Mouse (Mus musculus) retina, adult 2 months (tissue): ENCODE data around the gene Hoxb8.

Source experiments
- DNase-seq: peaks from one replicate; pipeline ENCODE4 v3.0.0-alpha.2; 2012; ENCODE audit warnings: low read depth, low spot score

Hoxb8 gene

DNA sequence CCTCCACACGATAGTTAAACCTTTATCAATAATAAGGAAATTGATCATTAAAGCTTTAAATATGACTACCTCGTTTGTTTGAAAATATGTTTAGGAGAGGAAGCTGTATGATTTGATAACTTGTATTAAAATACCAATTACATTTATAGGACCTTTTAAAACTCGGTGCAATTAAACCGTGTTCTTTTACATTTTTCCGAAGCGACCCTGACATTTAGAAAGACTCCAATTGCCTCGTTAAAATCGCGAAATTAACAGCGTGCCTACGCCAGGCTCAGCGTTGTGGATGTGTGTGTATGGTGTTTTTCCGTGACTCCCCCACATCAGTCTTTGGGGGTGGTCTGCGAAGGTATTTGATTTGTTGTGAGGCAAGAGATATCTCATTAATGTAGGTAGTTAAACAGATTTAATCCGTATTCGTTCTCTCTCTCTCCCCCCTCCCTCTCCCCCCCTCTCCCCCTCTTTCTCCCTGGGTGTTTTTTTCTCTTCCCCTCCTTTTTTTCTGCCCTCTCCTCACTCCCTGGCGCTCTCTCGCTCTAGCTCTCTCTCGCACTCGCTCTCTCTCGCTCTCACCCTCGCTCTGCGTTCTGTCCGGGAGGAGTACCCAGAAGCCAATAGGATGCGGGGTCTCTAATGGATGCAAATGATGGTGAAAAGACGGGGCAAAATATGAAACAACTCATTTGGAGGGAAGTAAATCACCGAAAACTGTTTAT lies at the start of gene Hoxb8:
TSS of gene Hoxb8 (plus strand) at position 51 of the 716 bp plus-strand sequence.
- DNase-seq: no peak

DNA sequence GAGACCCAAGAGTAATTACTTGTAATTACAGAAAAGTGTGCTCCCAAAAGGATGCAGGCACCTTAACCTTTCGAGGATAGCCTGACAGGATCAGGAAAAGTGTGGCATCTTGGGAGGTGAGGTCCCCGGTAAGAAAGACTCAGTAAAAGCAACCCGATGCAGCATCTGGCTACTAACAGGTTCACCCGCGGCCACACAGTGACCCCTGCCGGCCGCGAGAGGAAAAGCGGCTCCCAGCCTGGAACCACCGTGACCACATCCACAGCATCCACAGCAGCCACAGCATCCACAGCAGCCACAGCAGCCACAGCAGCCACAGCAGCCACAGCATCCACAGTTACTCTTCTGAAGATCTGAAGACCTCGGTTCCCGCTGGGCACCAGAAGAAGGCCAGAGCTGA lies 46.8 kb upstream of the Hoxb8 start:
- no peak for DNase-seq

DNA sequence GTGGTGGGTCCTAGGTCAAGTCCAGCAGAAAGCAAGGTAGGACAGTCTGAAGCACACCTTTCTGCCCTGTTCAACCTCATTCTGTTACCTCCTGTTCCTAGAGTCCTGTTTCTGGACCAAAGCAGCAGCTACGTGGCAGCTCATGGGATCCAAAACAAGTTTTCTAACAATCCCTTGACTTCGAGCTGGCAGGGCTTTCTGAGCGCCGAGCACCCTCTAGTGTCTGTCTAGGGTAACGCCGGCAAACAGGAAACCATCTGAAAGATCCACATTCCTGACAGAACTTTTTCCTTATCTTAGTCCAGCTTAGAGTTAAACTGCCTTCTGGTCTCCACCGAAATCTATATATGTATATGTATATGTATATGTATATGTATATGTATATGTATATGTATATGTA lies 41.5 kb upstream of the Hoxb8 start:
- DNase-seq: no peak

DNA sequence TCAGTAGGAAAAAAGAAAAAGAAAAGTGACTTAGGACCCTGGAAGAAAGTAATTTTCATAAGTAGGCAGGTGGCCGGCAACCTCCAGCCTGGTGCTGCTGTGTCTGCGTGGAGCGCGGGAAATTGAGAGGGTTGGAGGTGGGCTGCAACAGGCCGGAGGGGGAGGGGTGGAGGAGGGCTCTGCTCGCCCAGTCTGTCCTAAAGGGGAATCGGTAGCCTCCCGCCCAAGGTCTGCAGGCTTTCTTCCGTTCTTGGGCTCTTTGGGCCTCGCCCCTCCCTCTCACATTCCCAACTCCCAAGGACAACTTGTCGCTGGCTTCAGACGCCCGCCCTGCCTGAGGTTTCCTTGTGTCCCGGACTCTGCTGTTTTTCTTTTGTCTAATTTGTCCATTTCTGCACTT lies 30.8 kb upstream of the Hoxb8 start:
- no peak for DNase-seq

DNA sequence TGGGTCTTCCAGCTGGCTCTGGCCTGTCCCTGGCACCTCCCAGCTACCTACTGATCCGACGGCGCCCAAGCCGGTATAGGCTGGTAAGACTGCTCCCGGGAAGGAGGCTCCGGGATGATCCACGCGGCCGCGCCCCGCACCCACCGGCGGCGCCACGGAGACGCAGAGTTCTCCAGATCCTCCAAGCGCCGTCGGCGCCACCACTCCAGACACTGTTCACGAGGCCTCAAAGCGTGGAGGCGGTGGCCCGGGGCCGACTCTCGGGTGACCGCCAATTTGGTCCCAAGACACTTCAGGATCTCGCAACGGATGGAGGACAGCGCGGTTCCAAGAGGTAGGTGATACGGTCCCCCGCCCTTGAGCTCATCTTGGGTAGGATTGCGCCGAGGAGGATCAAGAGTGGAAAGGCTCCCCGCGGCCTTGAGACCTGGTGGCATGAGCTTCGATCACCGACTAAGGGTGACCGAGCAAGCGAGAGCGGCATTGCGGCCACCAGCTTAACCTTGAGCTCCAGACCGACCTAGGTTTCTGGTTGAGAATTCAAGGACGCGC lies 30.1 kb upstream of the Hoxb8 start:
- no peak for DNase-seq

DNA sequence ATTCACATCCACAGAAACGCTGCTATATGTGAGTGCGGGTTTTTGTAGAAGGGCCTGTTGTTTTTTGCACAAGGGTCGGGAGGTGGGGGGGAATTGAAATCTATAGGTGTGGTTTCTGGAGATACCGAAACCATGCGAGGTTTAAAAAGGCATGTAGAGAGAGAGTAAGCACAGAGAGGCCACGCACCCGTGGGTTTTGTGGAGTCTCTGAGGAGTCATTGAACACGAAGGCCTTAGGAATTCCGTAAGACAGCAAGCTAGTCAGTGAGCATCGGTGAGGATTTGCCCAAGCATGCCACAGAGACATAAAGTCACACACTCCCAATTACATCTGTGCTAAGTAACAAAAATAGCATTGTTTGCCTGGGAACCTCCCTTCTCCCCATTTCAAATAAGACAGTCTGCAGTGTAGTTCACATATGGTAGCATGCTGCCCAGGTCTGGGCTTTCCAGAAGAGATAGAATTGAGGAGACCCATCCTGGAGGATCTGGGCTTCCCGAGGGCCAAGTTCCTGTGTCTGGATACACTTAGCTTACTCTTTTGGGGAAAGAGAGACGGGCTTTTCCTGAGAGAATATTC lies 29.1 kb upstream of the Hoxb8 start:
- no peak for DNase-seq

DNA sequence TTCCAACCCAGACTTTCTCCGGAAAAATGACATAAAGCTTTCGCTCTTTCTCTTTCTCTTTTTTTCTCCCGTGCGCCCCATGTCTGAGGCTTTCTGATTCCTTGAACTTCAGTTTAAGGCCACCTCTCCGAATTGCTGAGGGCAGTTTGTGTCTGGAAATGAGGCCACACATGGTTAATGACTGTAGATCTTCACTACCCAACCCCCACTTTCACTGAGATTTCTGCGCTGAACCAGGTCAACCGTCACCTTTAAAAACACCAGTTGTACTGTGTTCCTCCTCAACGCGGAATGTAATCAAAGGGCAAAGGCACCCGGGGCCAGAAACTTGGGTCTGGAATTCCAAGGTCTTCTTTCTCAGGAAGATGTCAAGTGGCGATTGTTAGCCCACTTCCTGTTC lies 27.5 kb upstream of the Hoxb8 start:
- no peak for DNase-seq

DNA sequence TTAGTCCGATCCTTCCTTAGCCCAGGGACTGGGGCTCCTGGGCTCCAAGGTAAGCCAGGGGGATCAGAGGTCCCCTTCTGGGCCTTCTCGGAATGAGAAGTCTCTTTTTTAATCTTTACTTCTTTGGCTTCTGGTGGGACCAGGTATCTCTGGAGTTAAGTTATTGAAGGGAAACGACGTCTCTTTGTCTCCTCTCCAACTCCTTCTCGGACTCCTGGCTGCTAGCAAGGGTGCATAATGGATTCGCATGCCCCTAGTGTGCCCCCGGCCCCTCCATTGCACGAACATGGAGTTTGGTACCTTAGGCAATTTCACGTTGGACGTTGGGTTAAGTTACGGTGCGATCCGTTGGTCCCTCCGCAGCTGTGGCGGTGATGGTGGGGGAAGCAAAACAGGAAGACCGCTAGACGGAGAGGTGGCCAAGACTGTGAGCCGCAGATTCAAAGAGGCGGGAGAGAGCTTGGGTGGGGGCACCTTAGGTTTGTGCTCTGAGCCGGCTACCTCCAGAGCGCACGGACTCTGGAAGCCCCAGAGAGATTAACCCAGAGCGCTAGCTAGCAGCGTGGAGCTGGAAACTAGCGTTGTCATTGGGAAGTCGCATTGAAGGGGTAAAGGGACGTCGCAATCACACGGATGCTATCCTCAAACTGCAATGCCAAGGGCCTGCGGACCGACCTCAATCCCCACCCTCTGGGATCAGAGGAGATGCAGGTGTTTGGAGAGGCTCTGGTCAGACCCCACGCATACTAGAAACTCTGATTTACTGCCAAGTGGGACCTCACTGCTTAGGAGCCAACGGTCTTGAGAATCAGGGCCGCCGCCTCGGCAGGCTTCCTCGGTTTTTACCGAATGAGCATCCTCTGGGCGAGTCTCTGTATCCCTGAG lies 26.4 kb upstream of the Hoxb8 start:
- DNase-seq: no peak

DNA sequence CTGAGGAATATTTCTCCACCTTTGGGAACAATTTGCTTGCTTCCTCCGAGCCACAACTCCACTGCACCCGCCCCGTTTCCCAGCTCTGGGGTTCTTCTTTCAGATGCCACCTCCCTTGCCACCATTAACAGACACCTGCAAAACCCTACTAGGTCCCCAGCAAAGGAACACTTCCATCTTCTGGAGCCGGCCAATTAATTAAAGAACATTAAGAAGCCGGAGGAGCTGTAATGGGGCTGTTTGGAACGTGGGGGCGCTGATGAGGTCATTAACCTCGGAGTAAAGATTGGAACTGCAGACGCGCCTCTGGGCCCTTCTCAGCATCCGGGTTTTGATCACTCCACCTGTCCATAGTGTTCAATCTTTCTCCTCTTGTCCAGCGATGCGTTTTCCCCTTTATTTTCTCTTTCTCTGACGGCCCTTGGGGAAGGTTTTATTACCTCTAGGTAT lies 25.7 kb upstream of the Hoxb8 start:
- no peak for DNase-seq

DNA sequence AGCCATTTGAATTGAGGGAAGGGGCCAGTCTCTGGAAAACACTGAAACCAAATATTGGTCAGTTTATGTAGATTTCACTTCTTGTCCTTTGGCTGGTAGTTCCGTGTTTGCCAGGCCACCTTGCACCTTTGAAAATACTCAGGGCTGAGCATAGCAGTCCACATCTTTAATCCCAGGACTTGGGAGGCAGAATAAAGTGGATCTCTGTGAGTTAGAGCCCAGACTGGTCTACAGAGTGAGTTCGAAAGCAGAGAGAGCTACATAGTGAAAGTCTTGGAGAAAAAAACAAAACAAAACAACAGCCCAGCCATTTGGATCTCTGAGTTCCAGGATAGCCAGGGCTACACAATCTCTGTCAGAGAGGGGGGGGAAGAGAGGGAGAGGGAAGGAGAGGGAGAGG lies 24.6 kb upstream of the Hoxb8 start:
- no peak for DNase-seq

DNA sequence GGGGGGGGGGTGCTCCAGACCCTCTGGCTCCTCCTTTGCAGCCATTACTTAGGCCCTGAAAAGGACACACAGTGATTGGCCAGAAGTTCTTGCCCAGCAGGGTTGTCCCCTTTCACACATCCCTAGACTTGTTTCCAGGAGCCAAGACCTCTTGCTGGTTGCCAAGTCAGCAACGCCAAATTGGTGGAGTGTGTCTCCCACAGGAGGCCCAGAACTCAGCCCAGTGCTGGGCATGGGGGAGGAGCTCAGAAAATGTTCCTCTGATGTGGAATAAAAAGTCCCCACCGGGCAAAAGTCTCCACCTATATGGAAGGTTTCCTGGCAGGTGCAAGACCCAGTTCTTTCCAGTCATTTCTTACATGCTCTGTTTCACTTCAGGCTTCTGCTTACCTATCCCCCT lies 22.7 kb upstream of the Hoxb8 start:
- DNase-seq: no peak

DNA sequence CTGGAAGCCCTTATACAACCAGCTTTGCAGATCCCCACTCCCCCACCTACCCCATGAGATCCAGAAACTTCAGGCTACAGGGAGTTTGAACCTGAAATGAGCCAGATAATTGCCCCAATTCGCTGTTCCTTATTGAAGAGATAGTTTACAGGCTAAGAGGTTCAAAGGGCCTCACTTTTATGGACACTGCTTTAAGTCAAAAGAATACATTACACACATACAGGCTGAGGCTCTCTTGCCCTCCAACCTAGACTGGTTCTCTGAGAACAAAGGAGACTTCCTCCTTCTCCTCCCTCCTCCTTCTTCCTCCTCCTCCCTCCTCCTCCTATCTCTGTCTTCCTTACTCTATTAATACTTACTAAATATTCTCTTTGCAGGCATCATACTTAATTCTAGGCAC lies 22.2 kb upstream of the Hoxb8 start:
- DNase-seq: no peak

DNA sequence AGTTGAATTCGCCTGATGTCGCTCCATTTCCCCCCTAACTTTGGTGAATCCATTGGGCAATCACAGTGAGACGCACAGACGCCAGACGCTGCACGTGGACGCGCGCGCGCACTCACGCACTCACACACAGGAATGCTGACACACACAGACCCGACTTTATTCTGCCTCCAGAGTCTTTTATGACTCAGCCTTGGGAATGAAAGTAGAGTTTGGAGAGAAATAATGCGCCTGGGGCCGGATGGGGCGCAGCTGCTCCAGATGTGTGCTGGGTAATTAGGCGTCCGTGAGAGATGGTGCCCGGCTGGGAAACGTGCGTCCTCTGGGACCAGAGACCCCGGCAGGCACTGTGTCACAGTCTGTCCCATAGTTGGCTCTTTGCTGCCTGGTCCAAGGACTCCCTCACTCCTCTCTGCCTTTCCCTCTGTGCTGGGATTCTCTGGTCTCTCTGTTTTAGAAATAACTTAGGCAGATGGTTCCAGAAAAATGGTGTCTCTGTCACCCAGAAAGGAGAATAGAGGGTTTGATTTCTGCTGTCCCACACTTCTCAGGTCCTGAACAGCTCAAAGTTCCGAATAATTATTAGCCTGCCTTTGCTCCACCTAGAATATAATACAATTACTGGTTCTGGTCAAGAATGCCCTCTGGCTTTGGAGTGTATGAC lies 21.3 kb upstream of the Hoxb8 start:
- no peak for DNase-seq

DNA sequence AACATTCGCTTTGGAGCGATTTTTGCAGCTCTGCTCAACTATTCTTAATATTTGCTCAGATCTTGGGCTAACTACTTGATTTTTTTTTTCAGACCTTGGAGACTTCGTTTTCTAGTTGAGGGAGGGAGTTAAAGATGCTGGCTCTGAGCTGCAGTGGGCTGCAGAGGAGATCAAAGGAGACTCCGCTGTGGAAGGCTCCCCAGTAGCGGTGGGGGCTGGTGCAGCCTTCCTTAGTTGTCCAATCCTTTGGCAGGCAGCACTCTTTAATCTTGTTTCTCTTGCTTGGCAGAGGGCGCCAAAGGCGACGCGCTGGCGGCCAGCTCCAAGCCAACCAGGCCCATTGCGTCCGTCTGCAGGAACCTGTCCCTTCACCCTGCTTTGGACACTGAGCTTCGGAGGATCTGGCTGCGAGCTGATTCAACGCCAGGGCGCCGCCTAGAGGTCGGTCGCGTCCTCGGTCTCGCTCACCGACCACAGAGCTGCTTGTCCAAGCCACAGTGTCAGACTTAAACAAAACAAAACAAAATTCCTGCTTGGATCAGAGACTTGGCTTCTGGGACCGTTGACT lies 20.3 kb upstream of the Hoxb8 start:
- no peak for DNase-seq

DNA sequence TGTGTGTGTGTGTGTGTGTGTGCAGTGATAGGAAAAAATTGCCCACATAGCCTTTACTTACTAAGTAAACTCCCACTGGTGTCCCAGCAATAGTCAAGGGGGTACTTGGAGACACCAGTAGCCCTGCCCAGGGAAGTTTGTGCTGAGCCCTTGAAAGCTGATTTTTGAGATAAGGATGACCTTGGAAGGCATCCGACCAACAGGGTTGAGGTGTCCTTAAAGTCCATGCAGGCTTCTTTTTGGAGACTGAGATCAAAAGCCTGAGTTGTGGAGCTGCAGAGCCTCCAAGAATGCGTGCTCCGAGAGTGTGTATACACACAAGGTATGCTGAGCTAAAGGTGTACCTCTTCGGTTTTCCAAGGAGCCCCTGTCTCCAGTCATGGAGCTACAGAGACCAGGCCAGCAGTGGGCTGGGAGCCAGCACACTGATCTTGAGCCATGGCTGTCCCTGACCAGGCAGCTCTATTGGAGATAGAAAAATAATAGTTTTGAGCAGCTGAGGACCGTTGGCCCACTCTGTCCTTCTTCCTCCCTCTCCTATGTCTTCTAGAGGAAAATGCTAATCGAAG lies 19.4 kb upstream of the Hoxb8 start:
- DNase-seq: no peak

DNA sequence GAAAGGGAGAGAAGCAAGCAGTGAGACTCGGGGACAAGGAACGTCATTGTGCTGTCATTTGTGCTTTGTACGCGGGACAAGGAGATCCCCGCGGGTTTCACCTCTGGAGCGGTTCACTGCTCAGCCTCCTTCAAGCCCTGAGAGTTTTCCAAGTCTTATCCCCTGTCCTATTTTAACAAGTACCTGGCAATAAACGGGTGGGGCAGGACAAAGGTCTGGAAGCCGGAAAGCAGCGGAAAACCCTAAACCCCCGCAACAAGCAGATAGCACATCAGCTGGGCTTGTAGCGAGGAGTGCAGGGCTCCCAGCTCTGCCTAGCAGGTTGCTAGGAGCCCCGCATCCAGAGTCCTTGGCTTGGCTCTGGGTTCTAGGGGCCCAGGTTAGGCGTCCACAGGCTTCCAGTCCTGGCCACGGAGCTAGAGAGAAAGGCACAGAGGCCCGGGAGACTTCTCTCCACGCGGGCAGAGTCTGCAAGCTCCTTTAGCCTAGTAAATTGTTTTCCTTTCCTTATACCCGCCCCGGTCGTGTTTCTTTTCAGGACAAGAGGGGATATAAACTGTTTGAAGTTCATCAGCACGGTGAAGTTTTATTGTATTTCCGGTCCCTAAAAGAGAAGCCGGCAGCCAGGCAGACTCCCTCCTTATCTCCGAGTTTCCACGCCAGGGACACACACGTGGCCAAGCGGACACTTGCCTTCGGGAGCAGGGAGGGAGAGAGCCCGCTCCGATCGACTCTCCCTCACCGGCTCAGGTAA lies 17.9 kb upstream of the Hoxb8 start:
- no peak for DNase-seq

DNA sequence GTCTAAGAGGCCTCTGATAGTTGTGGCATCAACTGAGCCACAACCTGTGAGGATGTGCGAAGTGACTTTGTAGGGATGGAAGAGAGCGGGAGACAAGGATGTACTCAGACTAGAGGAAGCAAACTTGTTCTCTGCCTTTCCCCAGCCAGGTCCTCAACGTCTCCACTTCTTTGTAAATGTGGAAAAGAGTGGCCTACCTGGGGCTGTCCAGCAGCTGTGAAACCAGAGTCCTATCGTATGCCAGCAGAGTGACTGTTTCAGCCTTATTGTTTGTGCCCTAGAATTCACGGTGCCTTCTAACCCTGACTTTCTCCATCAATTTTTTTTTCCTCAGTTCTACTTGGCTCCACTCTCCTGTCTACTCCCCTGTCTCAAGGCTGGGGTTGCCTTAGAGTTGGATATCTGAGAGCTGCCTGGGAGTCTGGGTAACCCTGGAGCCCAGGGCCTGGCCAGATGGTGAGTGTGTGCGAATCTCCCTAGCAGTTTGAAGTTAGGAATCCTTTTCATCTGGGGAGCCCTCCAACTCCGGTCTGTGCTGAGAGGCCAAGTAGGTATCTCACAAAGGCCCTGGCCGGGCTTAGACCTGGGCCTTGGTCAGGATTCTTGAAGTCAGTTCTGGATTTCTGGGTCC lies 17.2 kb upstream of the Hoxb8 start:
- no peak for DNase-seq

DNA sequence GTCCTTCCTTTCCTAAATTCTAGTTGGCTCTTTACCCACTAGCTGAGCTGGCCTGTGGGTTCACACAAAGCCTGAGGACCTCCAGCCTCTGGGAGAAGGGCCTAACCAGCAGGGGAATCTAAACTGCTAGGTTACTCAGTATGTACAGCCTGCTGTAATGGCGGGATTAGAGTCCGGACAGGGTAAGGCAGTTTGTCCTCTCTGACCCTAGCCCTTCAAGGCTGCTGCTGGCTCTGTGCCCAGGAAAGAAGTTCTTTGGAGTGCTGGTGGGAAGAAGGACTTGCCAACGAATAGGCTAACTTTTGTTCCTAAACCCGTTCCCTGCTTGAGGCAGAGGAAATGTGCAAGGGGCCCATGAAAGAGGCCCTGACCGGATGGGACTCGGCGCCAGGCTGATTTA lies 15.8 kb upstream of the Hoxb8 start:
- no peak for DNase-seq

DNA sequence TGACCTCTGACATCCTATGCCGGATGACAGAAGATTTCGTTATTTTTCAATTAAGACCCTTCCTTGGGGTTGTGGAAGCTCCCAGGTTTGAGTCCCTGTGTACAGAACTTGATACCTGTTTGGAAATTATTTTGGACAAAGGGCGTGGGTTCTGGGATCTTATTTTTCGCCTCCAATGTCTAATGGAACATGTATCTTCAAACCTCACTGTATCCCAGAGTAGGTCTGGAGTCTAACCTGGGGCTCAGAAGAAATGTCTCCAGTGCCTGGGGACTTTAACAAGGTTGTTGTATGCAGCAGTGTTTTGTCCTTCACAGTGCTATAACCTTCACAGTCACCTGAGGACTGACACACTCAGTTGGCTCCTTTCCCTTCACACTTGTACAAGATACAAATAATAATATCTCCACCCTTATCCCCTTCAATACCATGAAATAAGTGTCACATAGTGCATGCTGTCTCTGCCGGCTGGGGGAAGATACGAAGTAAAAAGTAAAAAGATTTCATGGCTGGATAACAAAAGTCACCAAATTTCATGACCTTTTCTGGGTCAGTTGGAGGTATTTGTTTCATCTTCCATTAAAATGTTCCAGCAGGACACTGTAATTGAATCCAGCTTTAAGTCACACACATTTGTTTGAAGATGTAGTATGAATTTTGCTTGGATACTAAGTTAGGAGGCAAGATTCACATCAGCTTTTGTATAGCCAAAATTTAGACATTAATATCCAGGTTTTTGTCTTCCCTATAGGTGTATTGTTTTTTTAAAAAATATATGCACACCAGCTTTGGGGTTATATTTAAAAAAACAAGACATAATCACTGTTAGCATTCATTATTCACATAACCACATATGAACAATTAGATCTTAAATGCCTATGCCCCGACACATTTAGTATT lies 14.4 kb upstream of the Hoxb8 start:
- no peak for DNase-seq
